Mouse (Mus musculus): ENCODE results near the gene Stard7. TPM values are rescaled to one million over a fixed set of nuclear protein-coding genes. Genes with fewer than 3 reads are reported as not detected.

Gene Stard7
- total RNA-seq (2023; ENCODE audit: inconsistent age), result 78.6 to 99.8 TPM (median 87.2 TPM) in 4 replicates

GRCm38 (mm10) chr2:127269491-127270299, at the start of gene Stard7:
Stard7 (plus strand) TSS chr2:127270218.

DNA sequence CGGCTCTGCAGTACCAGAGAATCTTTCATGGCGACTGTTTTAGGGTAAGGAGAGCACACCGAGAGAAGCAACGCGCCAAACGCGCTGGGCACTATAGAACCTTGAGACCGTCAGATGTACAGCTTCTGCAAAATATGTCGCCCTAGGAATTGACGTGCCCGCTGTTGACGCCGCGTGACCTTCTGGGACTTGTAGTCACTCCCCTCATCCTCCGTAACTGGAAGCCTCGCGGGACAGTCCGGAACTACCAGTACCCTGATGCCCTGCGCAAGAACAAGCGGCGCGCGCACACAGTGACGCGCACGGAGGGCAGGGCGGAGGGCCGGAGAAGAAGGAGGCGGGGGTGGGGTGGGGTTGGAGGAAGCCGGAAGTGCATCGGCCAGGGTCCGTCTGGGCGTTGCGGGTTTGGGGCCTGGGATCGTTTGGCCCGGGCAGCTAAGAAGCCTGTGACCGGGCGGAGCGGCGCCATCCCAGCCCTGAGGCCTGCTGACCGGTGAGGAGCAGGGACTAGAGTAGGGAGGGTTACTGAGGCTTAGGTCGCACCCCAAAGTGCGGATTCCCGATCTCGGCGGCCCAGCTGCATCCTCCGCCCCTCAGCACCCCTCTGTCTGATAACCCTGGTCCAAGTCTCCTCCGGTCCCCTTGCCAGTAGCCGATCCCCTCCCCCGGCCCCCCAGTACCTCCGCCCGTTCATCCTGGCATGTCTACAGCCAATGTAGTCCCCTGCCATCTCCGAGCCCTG, 22.3 kb upstream of the Stard7 start, which contains the start of the genes Ciao1 and Tmem127:
Gene Ciao1 (minus strand): TSS at position 225 of the 742 bp plus-strand sequence.
Gene Tmem127 (plus strand): TSS at position 317 of the 742 bp plus-strand sequence.

GRCm38 (mm10) chr2:127335767-127336496, 65.9 kb downstream of the Stard7 start, which contains the start of gene Dusp2:
Dusp2 (plus strand) TSS chr2:127336159.

GRCm38 (mm10) chr2:127338416-127338815, 68.4 kb downstream of the Stard7 start, which contains the start of gene Astl:
Astl (plus strand) TSS chr2:127338639.

Other genes with a start within 250 kb of the Stard7 start
- 14.5 to 17.8 TPM (median 15.8 TPM) in 4 replicates for gene Blvra, start 199.6 kb upstream of the Stard7 start, total RNA-seq (2023; ENCODE audit: inconsistent age)
- 6.9 to 9.8 TPM (median 8.8 TPM) in 4 replicates for gene Ncaph, start 136.3 kb upstream of the Stard7 start, total RNA-seq (2023; ENCODE audit: inconsistent age)
- gene Itpripl1, start 126.8 kb upstream of the Stard7 start, total RNA-seq (2023; ENCODE audit: inconsistent age), result 12.7 to 15.1 TPM (median 14.0 TPM) in 4 replicates
- 1.4 to 2.9 TPM (median 1.8 TPM) in 4 replicates for gene 1810024B03Rik, start 61.9 kb upstream of the Stard7 start, total RNA-seq (2023; ENCODE audit: inconsistent age)
- 157 to 172 TPM (median 169 TPM) in 4 replicates for gene Snrnp200, start 61.8 kb upstream of the Stard7 start, total RNA-seq (2023; ENCODE audit: inconsistent age)
- gene Ciao1, start 22.4 kb upstream of the Stard7 start, total RNA-seq (2023; ENCODE audit: inconsistent age), result 35.1 to 39.2 TPM (median 36.7 TPM) in 4 replicates
- 43.4 to 48.2 TPM (median 45.3 TPM) in 4 replicates for gene Tmem127, start 22.3 kb upstream of the Stard7 start, total RNA-seq (2023; ENCODE audit: inconsistent age)
- 590 to 708 TPM (median 654 TPM) in 4 replicates for gene Dusp2, start 65.9 kb downstream of the Stard7 start, total RNA-seq (2023; ENCODE audit: inconsistent age)
- 0.57 to 1.2 TPM (median 0.86 TPM) in 4 replicates for gene Astl, start 68.4 kb downstream of the Stard7 start, total RNA-seq (2023; ENCODE audit: inconsistent age)
- gene Adra2b, start 93.0 kb downstream of the Stard7 start, total RNA-seq (2023; ENCODE audit: inconsistent age), result not detected in 4 replicates
- gene Gpat2, start 155.0 kb downstream of the Stard7 start, total RNA-seq (2023; ENCODE audit: inconsistent age), result 0.33 to 0.55 TPM (median 0.33 TPM) in 3 of 4 replicates, not detected in the other
- 9.4 to 17.1 TPM (median 15.3 TPM) in 4 replicates for gene Fahd2a, start 174.3 kb downstream of the Stard7 start, total RNA-seq (2023; ENCODE audit: inconsistent age)

Data from B cell, adult (primary cell).